Mouse (Mus musculus) heart, embryonic 11.5 days (tissue): ENCODE measurements around the gene Imp4. TPM values are rescaled to one million over a fixed set of nuclear protein-coding genes. Genes with fewer than 3 reads are reported as not detected.

Experiments
- ATAC-seq: fragments of 200-750 bp; cut with Nextera tagmentation; replicated peaks from 2 replicates; pipeline ENCODE4 v1.8.0; 2017; ENCODE audit warnings: moderate library complexity; ENCODE audit not compliant: insufficient number of reproducible peaks, low FRiP score, low TSS enrichment
- H3K27ac ChIP-seq: fragments of 300-500 bp; sonication (generic); 2 replicates; pipeline ENCODE4 v1.5.1; 2014; ENCODE audit warnings: mild to moderate bottlenecking, low read depth, low read length
- H3K27me3 ChIP-seq: fragments of 300-500 bp; sonication (generic); 2 replicates; pipeline ENCODE4 v1.6.1; 2014; ENCODE audit warnings: mild to moderate bottlenecking, low read length, mixed read lengths; ENCODE audit not compliant: control insufficient read depth, insufficient read depth
- H3K36me3 ChIP-seq: fragments of 300-500 bp; sonication (generic); 2 replicates; pipeline ENCODE4 v1.6.1; 2014; ENCODE audit warnings: mild to moderate bottlenecking, low read length, moderate library complexity, mixed read lengths; ENCODE audit not compliant: control insufficient read depth, insufficient read depth
- H3K4me1 ChIP-seq: fragments of 300-500 bp; sonication (generic); 2 replicates; pipeline ENCODE4 v1.6.1; 2014; ENCODE audit warnings: low read length; ENCODE audit not compliant: control insufficient read depth, insufficient read depth
- H3K4me2 ChIP-seq: fragments of 300-500 bp; sonication (generic); 2 replicates; pipeline ENCODE4 v1.6.1; 2014; ENCODE audit warnings: mild to moderate bottlenecking, moderate library complexity
- H3K4me3 ChIP-seq: fragments of 300-500 bp; sonication (generic); 2 replicates; pipeline ENCODE4 v1.5.1; 2014; ENCODE audit warnings: low read depth, low read length
- H3K9ac ChIP-seq: fragments of 300-500 bp; sonication (generic); 2 replicates; pipeline ENCODE4 v1.6.1; 2014; ENCODE audit warnings: mild to moderate bottlenecking, low read depth, low read length, moderate library complexity
- H3K9me3 ChIP-seq: fragments of 300-500 bp; sonication (generic); replicated peaks from 2 replicates; pipeline ENCODE4 v1.6.1; 2016; ENCODE audit warnings: low read length; ENCODE audit not compliant: control insufficient read depth
- WGBS: fragments of 180-500 bp; shearing (Covaris S2); extraction: QIAGEN DNeasy Blood & Tissue Kit; methylation state at CpG from one replicate; pipeline ENCODE4 v1.1.7; 2014; ENCODE audit not compliant: insufficient replicate concordance; 5-methylcytosine and 5-hydroxymethylcytosine counted together
- polyA plus RNA-seq: library from polyadenylated mRNA; unstranded; fragments of >200 nt; fragmentation: Nextera tagmentation; extraction: Ambion mirVana; gene quantifications from 2 replicates; pipeline ENCODE4 v1.2.1, GENCODE M21; 2014

The Imp4 gene
- polyA plus RNA-seq, 1 experiment from 2014 or later = 73.0 TPM

GRCm38 (mm10) chr1:34439961-34440630 is 445 bp downstream of the Imp4 start:
- no peaks in the 10 kb centered on the region for H3K27me3 ChIP-seq
- H3K27ac ChIP-seq = no peak overlapping the region
- H3K4me1 ChIP-seq = 0 out of 2 replicates have a peak, but pooled peaks cover 2% of the 10 kb centered on the region
- peak overlapping the region; percentile 75 for H3K4me2 ChIP-seq
- no peaks in the 10 kb centered on the region for H3K9me3 ChIP-seq
- ATAC-seq = peak; percentile 29
- 5% methylated on average over 31 of the region's 31 CpGs for WGBS
- H3K9ac ChIP-seq = peak overlapping the region; percentile 75
- H3K36me3 ChIP-seq = peaks cover 20% of the 10 kb centered on the region
- peak overlapping the region; percentile 84 for H3K4me3 ChIP-seq

- no peak overlapping the region for H3K27ac ChIP-seq
- no peak overlapping the region for H3K9ac ChIP-seq
- peaks cover 25% of the 10 kb centered on the region for H3K36me3 ChIP-seq
- H3K9me3 ChIP-seq = no peaks in the 10 kb centered on the region
- H3K27me3 ChIP-seq = no peaks in the 10 kb centered on the region
- H3K4me2 ChIP-seq = no peak overlapping the region
- H3K4me1 ChIP-seq = 0 out of 2 replicates have a peak, but pooled peaks cover 2% of the 10 kb centered on the region
- no peak for ATAC-seq
- 89% methylated on average over 6 of the region's 6 CpGs for WGBS
- no peak overlapping the region for H3K4me3 ChIP-seq
These were observed 3.5 kb downstream of the Imp4 start for GRCm38 (mm10) chr1:34443124-34443523.

GRCm38 (mm10) chr1:34458431-34458830 is 18.8 kb downstream of the Imp4 start:
- no peak overlapping the region for H3K27ac ChIP-seq
- no peak for ATAC-seq
- H3K4me3 ChIP-seq = no peak overlapping the region
- H3K4me1 ChIP-seq = no peaks in the 10 kb centered on the region
- no peak overlapping the region for H3K9ac ChIP-seq
- 33% methylated on average over 8 of the region's 8 CpGs for WGBS
- H3K4me2 ChIP-seq = peak overlapping the region; percentile 81; the same call in 1 of the 2 replicates
- H3K9me3 ChIP-seq = no peaks in the 10 kb centered on the region
- peaks cover 17% of the 10 kb centered on the region for H3K27me3 ChIP-seq
- no peaks in the 10 kb centered on the region for H3K36me3 ChIP-seq

- Histone ChIP-seq H3K36me3 (no peaks in the 10 kb centered on the region), H3K9ac (peak within 1 kb of the TSS; percentile 62), H3K4me3 (peak within 1 kb of the TSS; percentile 56), H3K4me2 (peak within 1 kb of the TSS; percentile 81), H3K27ac (no peak within 1 kb of the TSS), H3K27me3 (peaks cover 17% of the 10 kb centered on the region), H3K4me1 (no peaks in the 10 kb centered on the region), H3K9me3 (no peaks in the 10 kb centered on the region)
- under 1% methylated on average over 48 of the region's 48 CpGs for WGBS
- ATAC-seq = peak; percentile 88
These were observed 19.8 kb downstream of the Imp4 start, which contains the start of gene Ptpn18 for GRCm38 (mm10) chr1:34459284-34460060. Gene Ptpn18 (plus strand): TSS chr1:34459762.

- Histone ChIP-seq H3K36me3 (no peaks in the 10 kb centered on the region), H3K9me3 (no peaks in the 10 kb centered on the region), H3K4me3 (peak overlapping the region; percentile 56), H3K4me2 (peak overlapping the region; percentile 81), H3K9ac (peak overlapping the region; percentile 62), H3K4me1 (no peaks in the 10 kb centered on the region), H3K27ac (no peak overlapping the region), H3K27me3 (peaks cover 17% of the 10 kb centered on the region)
- WGBS = 2% methylated on average over 15 of the region's 15 CpGs
- ATAC-seq = peak; percentile 17; the same call in 1 of the 2 replicates
These were observed 20.4 kb downstream of the Imp4 start for GRCm38 (mm10) chr1:34460061-34460441.

GRCm38 (mm10) chr1:34462766-34463165 is 23.1 kb downstream of the Imp4 start:
- Histone ChIP-seq H3K36me3 (no peaks in the 10 kb centered on the region), H3K9me3 (no peaks in the 10 kb centered on the region), H3K4me2 (no peak overlapping the region), H3K27me3 (peaks cover 12% of the 10 kb centered on the region), H3K27ac (no peak overlapping the region), H3K9ac (no peak overlapping the region), H3K4me1 (no peaks in the 10 kb centered on the region), H3K4me3 (no peak overlapping the region)
- WGBS = 24% methylated on average over 7 of the region's 7 CpGs
- ATAC-seq = no peak

- Histone ChIP-seq H3K9ac (no peak overlapping the region), H3K4me2 (no peak overlapping the region), H3K9me3 (no peaks in the 10 kb centered on the region), H3K27ac (no peak overlapping the region), H3K36me3 (no peaks in the 10 kb centered on the region), H3K27me3 (0 out of 2 replicates have a peak, but pooled peaks cover 4% of the 10 kb centered on the region), H3K4me1 (no peaks in the 10 kb centered on the region), H3K4me3 (no peak overlapping the region)
- no peak for ATAC-seq
- WGBS = 83% methylated on average over 8 of the region's 8 CpGs
These were observed 24.7 kb downstream of the Imp4 start for GRCm38 (mm10) chr1:34464310-34464817.

GRCm38 (mm10) chr1:34465445-34465844 is 25.8 kb downstream of the Imp4 start:
- 72% methylated on average over 6 of the region's 6 CpGs for WGBS
- H3K4me3 ChIP-seq = no peak overlapping the region

More at GRCm38 (mm10) chr1:34465445-34465844, 25.8 kb downstream of the Imp4 start:
- Histone ChIP-seq H3K27ac (no peak overlapping the region), H3K9me3 (no peaks in the 10 kb centered on the region), H3K27me3 (0 out of 2 replicates have a peak, but pooled peaks cover 3% of the 10 kb centered on the region), H3K4me1 (no peaks in the 10 kb centered on the region), H3K4me2 (no peak overlapping the region), H3K9ac (no peak overlapping the region), H3K36me3 (no peaks in the 10 kb centered on the region)
- ATAC-seq = no peak
